Mouse (Mus musculus): ENCODE results near the gene Gtpbp2.

Gene Gtpbp2

DNA sequence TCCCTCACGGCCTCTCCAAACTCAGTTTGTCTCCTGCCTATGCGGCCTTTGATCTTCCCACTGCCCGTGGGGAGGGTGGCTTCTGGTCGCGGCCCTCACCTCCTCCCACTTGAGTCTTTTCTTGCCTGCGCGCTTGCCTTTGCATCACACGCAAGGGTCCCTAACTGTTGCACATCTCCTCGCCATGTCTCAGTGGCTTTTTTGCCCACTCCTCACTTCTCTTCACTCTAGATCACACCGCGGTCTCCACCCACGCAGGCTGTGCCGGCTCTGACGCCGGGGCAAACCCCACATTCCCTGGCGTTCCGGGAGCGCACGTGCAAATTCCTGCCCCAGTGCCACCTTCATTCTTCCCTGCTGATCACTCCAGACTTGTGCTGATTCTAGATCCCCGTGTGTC is 42.2 kb downstream of the Gtpbp2 start:
- DNase-seq (ENCODE audit: low read depth, low spot score), result no peak

DNA sequence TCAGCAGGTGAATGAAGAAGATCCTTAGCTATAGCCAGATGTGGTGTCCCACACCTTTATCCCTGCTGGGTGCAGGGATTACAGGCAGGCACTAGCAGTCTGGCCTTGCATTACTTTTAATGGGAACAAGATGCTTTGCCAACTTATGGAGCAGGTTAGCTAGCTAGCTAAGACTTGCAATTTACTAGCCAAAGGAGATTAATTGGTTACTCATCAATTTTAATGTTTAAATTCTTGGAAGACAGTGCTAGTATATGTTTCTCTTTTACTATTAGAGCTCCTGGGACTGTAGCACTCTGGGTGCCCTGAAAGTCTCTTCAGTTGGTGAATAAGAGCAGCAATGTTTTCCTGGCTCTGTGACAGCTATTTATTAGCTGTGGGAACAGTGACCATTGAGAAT is 45.8 kb downstream of the Gtpbp2 start:
- no peak for DNase-seq (ENCODE audit: low read depth, low spot score)

DNA sequence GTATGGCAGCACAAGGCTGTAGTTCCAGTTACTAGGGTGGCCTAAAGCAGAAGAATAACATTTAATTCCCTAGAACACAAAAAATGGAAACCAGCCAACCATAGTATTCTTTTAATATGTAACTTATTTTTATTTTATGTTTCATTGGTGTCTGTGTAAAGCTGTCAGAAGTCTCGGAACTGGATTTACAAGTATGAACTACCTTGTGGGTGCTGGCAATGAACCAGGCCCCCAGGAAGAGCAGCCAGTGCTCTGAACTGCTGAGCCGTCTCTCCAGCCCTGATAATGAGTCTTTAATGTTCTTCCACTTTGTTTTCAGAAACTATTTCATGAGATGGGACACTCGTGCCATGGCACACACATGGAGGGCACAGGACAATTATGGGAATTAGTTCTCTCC is 49.7 kb downstream of the Gtpbp2 start:
- no peak for DNase-seq (ENCODE audit: low read depth, low spot score)

Measured in brain, embryonic 18.5 days (tissue).